Mouse (Mus musculus): ENCODE results near the gene Kcnj11. TPM values are rescaled to one million over a fixed set of nuclear protein-coding genes. Genes with fewer than 3 reads are reported as not detected.

Gene Kcnj11
- polyA plus RNA-seq, 1 experiment from 2014 or later, result 0.20 TPM

- no peak overlapping the region for H3K4me3 ChIP-seq (ENCODE audit: low read depth, low read length)
- no peak overlapping the region for H3K4me2 ChIP-seq (ENCODE audit: low read depth, low read length, severe bottlenecking)
- H3K27ac ChIP-seq (ENCODE audit: low read depth, low read length), result no peak overlapping the region
- no peak overlapping the region for H3K9ac ChIP-seq (ENCODE audit: low read length)
- DNase-seq (ENCODE audit: low spot score) (no peak), ATAC-seq (replicated peaks; ENCODE audit: low FRiP score) (no peak)
- no peaks in the 10 kb centered on the region for H3K27me3 ChIP-seq (ENCODE audit: control insufficient read depth, insufficient read depth, low read length)
- no peaks in the 10 kb centered on the region for H3K4me1 ChIP-seq (replicated peaks; ENCODE audit: control insufficient read depth, insufficient read depth, low read length)
- no peaks in the 10 kb centered on the region for H3K9me3 ChIP-seq (ENCODE audit: control insufficient read depth, low read length)
- H3K36me3 ChIP-seq (ENCODE audit: control insufficient read depth, insufficient read depth, low read length), result peaks cover 2% of the 10 kb centered on the region; the same call in 1 of the 2 replicates
- 83% methylated on average over 7 of the region's 7 CpGs for WGBS
Measured at GRCm38 (mm10) chr7:46049981-46050380, 50.6 kb downstream of the Kcnj11 start.

- Histone ChIP-seq H3K4me2 (ENCODE audit: low read depth, low read length, severe bottlenecking) (no peak overlapping the region), H3K4me1 (replicated peaks; ENCODE audit: control insufficient read depth, insufficient read depth, low read length) (no peaks in the 10 kb centered on the region), H3K4me3 (ENCODE audit: low read depth, low read length) (no peak overlapping the region), H3K27ac (ENCODE audit: low read depth, low read length) (no peak overlapping the region), H3K36me3 (ENCODE audit: control insufficient read depth, insufficient read depth, low read length) (peaks cover 2% of the 10 kb centered on the region; the same call in 1 of the 2 replicates), H3K9ac (ENCODE audit: low read length) (no peak overlapping the region), H3K9me3 (ENCODE audit: control insufficient read depth, low read length) (no peaks in the 10 kb centered on the region), H3K27me3 (ENCODE audit: control insufficient read depth, insufficient read depth, low read length) (no peaks in the 10 kb centered on the region)
- DNase-seq (ENCODE audit: low spot score) (no peak), ATAC-seq (replicated peaks; ENCODE audit: low FRiP score) (no peak)
- WGBS, result 91% methylated on average over 13 of the region's 13 CpGs
Measured at GRCm38 (mm10) chr7:46047873-46048562, 52.5 kb downstream of the Kcnj11 start.

GRCm38 (mm10) chr7:46045882-46046281 lies 54.7 kb downstream of the Kcnj11 start:
- no peak overlapping the region for H3K9ac ChIP-seq (ENCODE audit: low read length)
- no peaks in the 10 kb centered on the region for H3K4me1 ChIP-seq (replicated peaks; ENCODE audit: control insufficient read depth, insufficient read depth, low read length)
- no peak overlapping the region for H3K4me2 ChIP-seq (ENCODE audit: low read depth, low read length, severe bottlenecking)
- peaks cover 4% of the 10 kb centered on the region; the same call in 1 of the 2 replicates for H3K36me3 ChIP-seq (ENCODE audit: control insufficient read depth, insufficient read depth, low read length)
- 95% methylated on average over 11 of the region's 11 CpGs for WGBS
- no peak overlapping the region for H3K27ac ChIP-seq (ENCODE audit: low read depth, low read length)
- ATAC-seq (replicated peaks; ENCODE audit: low FRiP score) (no peak), DNase-seq (ENCODE audit: low spot score) (no peak)
- H3K27me3 ChIP-seq (ENCODE audit: control insufficient read depth, insufficient read depth, low read length), result no peaks in the 10 kb centered on the region
- H3K9me3 ChIP-seq (ENCODE audit: control insufficient read depth, low read length), result no peaks in the 10 kb centered on the region
- no peak overlapping the region for H3K4me3 ChIP-seq (ENCODE audit: low read depth, low read length)

- Histone ChIP-seq H3K9me3 (ENCODE audit: control insufficient read depth, low read length) (no peaks in the 10 kb centered on the region), H3K4me2 (ENCODE audit: low read depth, low read length, severe bottlenecking) (no peak overlapping the region), H3K4me1 (replicated peaks; ENCODE audit: control insufficient read depth, insufficient read depth, low read length) (no peaks in the 10 kb centered on the region), H3K9ac (ENCODE audit: low read length) (no peak overlapping the region), H3K27ac (ENCODE audit: low read depth, low read length) (no peak overlapping the region), H3K27me3 (ENCODE audit: control insufficient read depth, insufficient read depth, low read length) (no peaks in the 10 kb centered on the region), H3K36me3 (ENCODE audit: control insufficient read depth, insufficient read depth, low read length) (peaks cover 4% of the 10 kb centered on the region; the same call in 1 of the 2 replicates), H3K4me3 (ENCODE audit: low read depth, low read length) (no peak overlapping the region)
- WGBS, result 91% methylated on average over 10 of the region's 10 CpGs
- no peak for DNase-seq (ENCODE audit: low spot score)
- ATAC-seq (replicated peaks; ENCODE audit: low FRiP score), result no peak
Measured at GRCm38 (mm10) chr7:46044106-46044505, 56.5 kb downstream of the Kcnj11 start.

Other genes with a start within 250 kb of the Kcnj11 start
- 68.3 and 69.4 TPM in 2 replicates for gene Kdelr1, start 228.0 kb downstream of the Kcnj11 start, polyA plus RNA-seq (2014; fragmentation: Nextera tagmentation; extraction: Ambion mirVana)
- 0.16 and 0.31 TPM in 2 replicates for gene Grin2d, start 222.4 kb downstream of the Kcnj11 start, polyA plus RNA-seq (2014; fragmentation: Nextera tagmentation; extraction: Ambion mirVana)
- gene Syngr4, start 204.1 kb downstream of the Kcnj11 start, polyA plus RNA-seq (2014; fragmentation: Nextera tagmentation; extraction: Ambion mirVana), result 1.1 and 2.1 TPM in 2 replicates
- gene Tmem143, start 203.8 kb downstream of the Kcnj11 start, polyA plus RNA-seq (2014; fragmentation: Nextera tagmentation; extraction: Ambion mirVana), result 2.6 and 3.2 TPM in 2 replicates
- gene Emp3, start 179.4 kb downstream of the Kcnj11 start, polyA plus RNA-seq (2014; fragmentation: Nextera tagmentation; extraction: Ambion mirVana), result 15.2 and 20.6 TPM in 2 replicates
- 2.4 and 3.1 TPM in 2 replicates for gene Ccdc114, start 176.7 kb downstream of the Kcnj11 start, polyA plus RNA-seq (2014; fragmentation: Nextera tagmentation; extraction: Ambion mirVana)
- gene Abcc6, start 70.5 kb downstream of the Kcnj11 start, polyA plus RNA-seq (2014; fragmentation: Nextera tagmentation; extraction: Ambion mirVana), result 0.15 and 0.20 TPM in 2 replicates
- gene Nomo1, start 67.1 kb downstream of the Kcnj11 start, polyA plus RNA-seq (2014; fragmentation: Nextera tagmentation; extraction: Ambion mirVana), result 20.2 TPM in 2 replicates
- gene Abcc8, start 79.3 kb upstream of the Kcnj11 start, polyA plus RNA-seq (2014; fragmentation: Nextera tagmentation; extraction: Ambion mirVana), result 0.55 and 0.79 TPM in 2 replicates
- gene Ush1c, start 137.7 kb upstream of the Kcnj11 start, polyA plus RNA-seq (2014; fragmentation: Nextera tagmentation; extraction: Ambion mirVana), result 3.1 and 4.7 TPM in 2 replicates
- gene Otog, start 140.2 kb upstream of the Kcnj11 start, polyA plus RNA-seq (2014; fragmentation: Nextera tagmentation; extraction: Ambion mirVana), result 0.11 and 0.16 TPM in 2 replicates